Mouse (Mus musculus): Measurements from ENCODE around the gene Apobec3. TPM values are rescaled to one million over a fixed set of nuclear protein-coding genes. Genes with fewer than 3 reads are reported as not detected.
A peak's percentile ranks its signal among the peaks of the same experiment; 100 is the strongest.

Gene Apobec3
- polyA plus RNA-seq, 2 experiments, result 12.0 to 18.0 TPM

DNA sequence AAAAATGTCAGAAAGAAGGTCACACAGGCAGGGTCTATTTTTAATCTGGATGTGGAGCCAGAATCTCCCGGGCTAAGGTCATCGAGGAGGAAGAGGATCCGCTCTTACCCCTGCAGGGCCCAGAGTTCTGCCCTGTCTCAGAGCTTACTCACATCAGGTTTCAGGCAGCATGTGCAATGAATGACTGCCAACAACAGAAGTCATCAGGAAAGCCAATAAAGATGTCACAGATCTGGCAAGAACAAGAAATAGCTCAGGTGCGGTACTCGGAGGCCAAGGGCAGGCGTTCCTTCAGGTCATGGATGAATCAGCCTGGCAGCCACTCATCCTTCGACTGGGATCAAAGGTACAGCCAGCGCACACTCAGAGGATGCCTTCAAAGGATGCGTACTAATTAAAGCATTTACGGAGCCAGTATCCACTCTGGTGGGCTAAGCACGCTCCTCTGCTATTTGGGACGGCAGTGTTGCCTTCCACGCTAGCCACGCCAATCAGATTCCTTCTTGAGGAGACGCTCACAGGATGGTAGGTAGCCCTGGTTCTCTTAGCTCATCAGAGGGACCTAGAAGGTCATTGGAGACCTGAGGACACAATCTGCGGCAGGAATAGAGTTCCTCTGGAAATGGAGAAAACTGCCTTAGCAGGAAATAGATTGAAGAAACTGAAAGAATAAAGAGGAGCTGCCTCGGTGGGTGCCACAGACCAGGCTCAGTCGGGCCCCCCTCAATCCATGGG, 16.0 kb upstream of the Apobec3 start:
- DNase-seq (ENCODE audit: low spot score) (no peak), ATAC-seq (ENCODE audit: low FRiP score, low read depth) (no peak)
- Histone ChIP-seq H3K27me3 (ENCODE audit: control insufficient read depth, insufficient read depth, low read length) (no peaks in the 10 kb centered on the region), H3K9me3 (ENCODE audit: control insufficient read depth, low read length) (no peaks in the 10 kb centered on the region), H3K4me3 (replicated peaks; ENCODE audit: low read length) (no peak overlapping the region), H3K4me2 (replicated peaks; ENCODE audit: low read depth, low read length, severe bottlenecking) (no peak overlapping the region), H3K36me3 (ENCODE audit: control insufficient read depth, insufficient read depth, low read length) (no peaks in the 10 kb centered on the region), H3K27ac (replicated peaks; ENCODE audit: low read depth, low read length) (no peak overlapping the region), H3K4me1 (ENCODE audit: control insufficient read depth, insufficient read depth, low read length) (peaks cover 9% of the 10 kb centered on the region), H3K9ac (ENCODE audit: low read depth, low read length, severe bottlenecking) (no peak overlapping the region)
- 79% methylated on average over 18 of the region's 18 CpGs for WGBS
- TF ChIP-seq POLR2A (IDR thresholded peaks at IDR 0.05; ENCODE audit: borderline replicate concordance, extremely low read depth, insufficient read depth, insufficient read length), result no peak

- DNase-seq (ENCODE audit: low spot score) (peak; percentile 30), ATAC-seq (ENCODE audit: low FRiP score, low read depth) (no peak)
- 64% methylated on average over 6 of the region's 6 CpGs for WGBS
- Histone ChIP-seq H3K4me1 (ENCODE audit: control insufficient read depth, insufficient read depth, low read length) (peaks cover 9% of the 10 kb centered on the region), H3K4me3 (replicated peaks; ENCODE audit: low read length) (no peak overlapping the region), H3K9ac (ENCODE audit: low read depth, low read length, severe bottlenecking) (no peak overlapping the region), H3K27ac (replicated peaks; ENCODE audit: low read depth, low read length) (peak overlapping the region; percentile 63; the same call in 1 of the 2 replicates), H3K4me2 (replicated peaks; ENCODE audit: low read depth, low read length, severe bottlenecking) (0 out of 2 replicates have a peak overlapping the region, but pooled peaks have one; percentile 17), H3K27me3 (ENCODE audit: control insufficient read depth, insufficient read depth, low read length) (no peaks in the 10 kb centered on the region; the same call in 1 of the 2 replicates), H3K36me3 (ENCODE audit: control insufficient read depth, insufficient read depth, low read length) (no peaks in the 10 kb centered on the region), H3K9me3 (ENCODE audit: control insufficient read depth, low read length) (no peaks in the 10 kb centered on the region)
- no peak for TF ChIP-seq POLR2A (IDR thresholded peaks at IDR 0.05; ENCODE audit: borderline replicate concordance, extremely low read depth, insufficient read depth, insufficient read length)
These were observed 12.7 kb upstream of the Apobec3 start for GRCm38 (mm10) chr15:79878725-79879136.

DNA sequence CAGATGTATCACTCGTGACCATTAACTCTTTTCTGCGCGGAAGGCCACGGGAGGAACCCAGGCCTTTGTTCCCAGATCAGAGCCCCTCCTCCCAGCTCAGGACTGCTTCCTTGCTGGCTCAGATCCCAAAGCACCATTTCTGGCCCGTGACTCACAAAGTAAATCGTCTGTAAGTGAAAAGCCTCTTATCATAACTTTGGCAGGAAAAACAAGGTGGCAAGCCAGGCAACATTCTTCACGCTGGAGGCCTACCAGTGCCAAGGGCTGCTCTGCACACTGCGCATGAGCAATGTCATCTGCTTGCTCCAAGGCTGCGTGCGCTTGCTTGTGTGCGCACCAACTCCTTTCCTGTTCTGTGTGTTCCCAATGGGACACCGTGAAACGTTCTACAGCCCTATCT, 12.1 kb upstream of the Apobec3 start:
- no peaks in the 10 kb centered on the region for H3K36me3 ChIP-seq (ENCODE audit: control insufficient read depth, insufficient read depth, low read length)
- H3K27me3 ChIP-seq (ENCODE audit: control insufficient read depth, insufficient read depth, low read length), result no peaks in the 10 kb centered on the region; the same call in 1 of the 2 replicates
- H3K4me3 ChIP-seq (replicated peaks; ENCODE audit: low read length), result no peak overlapping the region
- H3K9me3 ChIP-seq (ENCODE audit: control insufficient read depth, low read length), result no peaks in the 10 kb centered on the region
- DNase-seq (ENCODE audit: low spot score) (peak; percentile 85), ATAC-seq (ENCODE audit: low FRiP score, low read depth) (0 out of 2 replicates have a peak, but pooled peaks have one; percentile 30)
- 0 out of 2 replicates have a peak overlapping the region, but pooled peaks have one; percentile 17 for H3K4me2 ChIP-seq (replicated peaks; ENCODE audit: low read depth, low read length, severe bottlenecking)
- no peak overlapping the region for H3K9ac ChIP-seq (ENCODE audit: low read depth, low read length, severe bottlenecking)
- H3K4me1 ChIP-seq (ENCODE audit: control insufficient read depth, insufficient read depth, low read length), result peaks cover 9% of the 10 kb centered on the region
- WGBS, result 45% methylated on average over 13 of the region's 13 CpGs
- no peak for TF ChIP-seq POLR2A (IDR thresholded peaks at IDR 0.05; ENCODE audit: borderline replicate concordance, extremely low read depth, insufficient read depth, insufficient read length)
- peak overlapping the region; percentile 63; the same call in 1 of the 2 replicates for H3K27ac ChIP-seq (replicated peaks; ENCODE audit: low read depth, low read length)

DNA sequence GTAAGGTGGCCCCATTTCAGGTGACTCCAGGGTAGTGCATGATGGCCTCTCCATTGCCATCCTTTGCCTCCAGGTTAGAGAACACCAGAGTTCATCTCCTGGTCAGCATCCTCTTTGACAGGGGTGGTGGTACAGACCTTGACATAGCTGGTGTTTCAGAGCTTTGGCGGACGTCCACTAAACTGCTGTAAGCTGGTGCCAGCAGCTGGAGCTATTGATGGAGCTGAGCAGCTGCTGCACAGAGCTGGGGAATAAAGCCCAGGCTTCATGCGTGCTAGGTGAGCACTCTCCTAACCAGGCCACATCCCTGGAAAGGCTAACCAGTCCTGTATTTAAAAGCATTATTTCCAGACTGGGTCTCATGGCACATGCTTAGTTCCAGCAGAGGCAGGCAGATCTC, 11.0 kb upstream of the Apobec3 start:
- H3K36me3 ChIP-seq (ENCODE audit: control insufficient read depth, insufficient read depth, low read length), result no peaks in the 10 kb centered on the region
- peaks cover 9% of the 10 kb centered on the region for H3K4me1 ChIP-seq (ENCODE audit: control insufficient read depth, insufficient read depth, low read length)
- no peaks in the 10 kb centered on the region for H3K9me3 ChIP-seq (ENCODE audit: control insufficient read depth, low read length)
- no peak overlapping the region for H3K27ac ChIP-seq (replicated peaks; ENCODE audit: low read depth, low read length)
- no peak for ATAC-seq (ENCODE audit: low FRiP score, low read depth)
- 69% methylated on average over 3 of the region's 3 CpGs for WGBS
- TF ChIP-seq POLR2A (IDR thresholded peaks at IDR 0.05; ENCODE audit: borderline replicate concordance, extremely low read depth, insufficient read depth, insufficient read length), result no peak
- no peak for DNase-seq (ENCODE audit: low spot score)
- no peak overlapping the region for H3K4me2 ChIP-seq (replicated peaks; ENCODE audit: low read depth, low read length, severe bottlenecking)
- no peak overlapping the region for H3K9ac ChIP-seq (ENCODE audit: low read depth, low read length, severe bottlenecking)
- no peaks in the 10 kb centered on the region; the same call in 1 of the 2 replicates for H3K27me3 ChIP-seq (ENCODE audit: control insufficient read depth, insufficient read depth, low read length)
- H3K4me3 ChIP-seq (replicated peaks; ENCODE audit: low read length), result no peak overlapping the region

- Histone ChIP-seq H3K36me3 (ENCODE audit: control insufficient read depth, insufficient read depth, low read length) (no peaks in the 10 kb centered on the region), H3K9me3 (ENCODE audit: control insufficient read depth, low read length) (no peaks in the 10 kb centered on the region), H3K4me2 (replicated peaks; ENCODE audit: low read depth, low read length, severe bottlenecking) (peak overlapping the region; percentile 59), H3K27ac (replicated peaks; ENCODE audit: low read depth, low read length) (peak overlapping the region; percentile 21), H3K27me3 (ENCODE audit: control insufficient read depth, insufficient read depth, low read length) (no peaks in the 10 kb centered on the region; the same call in 1 of the 2 replicates), H3K9ac (ENCODE audit: low read depth, low read length, severe bottlenecking) (no peak overlapping the region), H3K4me1 (ENCODE audit: control insufficient read depth, insufficient read depth, low read length) (peaks cover 9% of the 10 kb centered on the region), H3K4me3 (replicated peaks; ENCODE audit: low read length) (peak overlapping the region; percentile 46)
- WGBS, result 26% methylated on average over 19 of the region's 19 CpGs
- TF ChIP-seq POLR2A (IDR thresholded peaks at IDR 0.05; ENCODE audit: borderline replicate concordance, extremely low read depth, insufficient read depth, insufficient read length), result no peak
- ATAC-seq (ENCODE audit: low FRiP score, low read depth) (0 out of 2 replicates have a peak, but pooled peaks have one; percentile 13), DNase-seq (ENCODE audit: low spot score) (peak; percentile 23)
These were observed 8.7 kb upstream of the Apobec3 start for GRCm38 (mm10) chr15:79882623-79883267.
